Mouse (Mus musculus) myocyte (in vitro differentiated cells): ENCODE measurements at regions not wholly inside any gene's neighbourhood (a gene's known extent, or its start where the extent isn't known, plus 50 kb on each side); places are given as distances from the start of the nearest gene placed in this dataset.

Experiments used
- CEBPB ChIP-seq: IDR thresholded peaks from 2 replicates; pipeline ENCODE4 v1.6.1; 2011; ENCODE audit warnings: mild to moderate bottlenecking, moderate library complexity; ENCODE audit not compliant: poor library complexity, insufficient read depth, severe bottlenecking
- E2F4 ChIP-seq: IDR thresholded peaks from one replicate; pipeline ENCODE4 v1.6.1; 2011; ENCODE audit warnings: mild to moderate bottlenecking, control low read depth, moderate library complexity; ENCODE audit not compliant: insufficient read depth
- MAX ChIP-seq: IDR thresholded peaks from one replicate; pipeline ENCODE4 v1.6.1; 2011; ENCODE audit warnings: low read depth, mild to moderate bottlenecking, control low read depth
- MYOD1 ChIP-seq, 3 experiments: IDR thresholded peaks; one replicate each; pipeline ENCODE4 v1.6.1; 2011; ENCODE audit warnings: control low read depth in 2 of 3, low read depth in 2 of 3, mild to moderate bottlenecking in 2 of 3, moderate library complexity in 1 of 3; ENCODE audit not compliant: insufficient read length in 2 of 3, control insufficient read depth in 1 of 3
- MYOG ChIP-seq, 3 experiments: IDR thresholded peaks; one replicate each; pipeline ENCODE4 v1.6.1; 2011; ENCODE audit warnings: control low read depth in 2 of 3, low read depth in 2 of 3, mild to moderate bottlenecking in 2 of 3; ENCODE audit not compliant: insufficient read length in 2 of 3, control insufficient read depth in 1 of 3, insufficient read depth in 1 of 3
- POLR2A ChIP-seq: IDR thresholded peaks from one replicate; pipeline ENCODE4 v1.6.1; 2011; ENCODE audit warnings: low read depth, mild to moderate bottlenecking, control low read depth, moderate library complexity; ENCODE audit not compliant: insufficient read length
- POLR2AphosphoS2 ChIP-seq: IDR thresholded peaks from one replicate; pipeline ENCODE4 v1.6.1; 2011; ENCODE audit warnings: low read depth, control low read depth; ENCODE audit not compliant: insufficient read length
- REST ChIP-seq: IDR thresholded peaks from one replicate; pipeline ENCODE4 v1.6.1; 2011; ENCODE audit warnings: mild to moderate bottlenecking, control low read depth, moderate library complexity; ENCODE audit not compliant: insufficient read depth, insufficient read length
- SRF ChIP-seq: IDR thresholded peaks from one replicate; pipeline ENCODE4 v1.6.1; 2011; ENCODE audit warnings: low read depth; ENCODE audit not compliant: control insufficient read depth, insufficient read length
- TCF3 ChIP-seq: IDR thresholded peaks from one replicate; pipeline ENCODE4 v1.6.1; 2011; ENCODE audit warnings: low read depth, control low read depth; ENCODE audit not compliant: insufficient read length
- USF1 ChIP-seq: IDR thresholded peaks from one replicate; pipeline ENCODE4 v1.6.1; 2011; ENCODE audit warnings: low read depth, mild to moderate bottlenecking, control low read depth, moderate library complexity

GRCm38 (mm10) chr10:99323358-99323757 is 60.3 kb downstream of the Dusp6 start:
- no peak for TF ChIP-seq USF1
- TF ChIP-seq POLR2A, result no peak
- TF ChIP-seq CEBPB, result no peak
- no peak for TF ChIP-seq MAX
- TF ChIP-seq TCF3, result no peak
- no peak for TF ChIP-seq MYOG (IDR thresholded peaks at IDR 0.05; ENCODE audit: control insufficient read depth in 1 of 3, insufficient read depth in 1 of 3, insufficient read length in 2 of 3, low read depth in 2 of 3)
- no peak for TF ChIP-seq MYOD1 (IDR thresholded peaks at IDR 0.05; ENCODE audit: control insufficient read depth in 1 of 3, insufficient read length in 2 of 3, low read depth in 2 of 3)
- TF ChIP-seq SRF, result no peak
- no peak for TF ChIP-seq REST
- no peak for TF ChIP-seq POLR2AphosphoS2
- no peak for TF ChIP-seq E2F4
